Mouse (Mus musculus) CH12.LX (cell line): Measurements from ENCODE around the gene Herc6. TPM values are rescaled to one million over a fixed set of nuclear protein-coding genes. Genes with fewer than 3 reads are reported as not detected.

ENCODE experiments used
- DNase-seq: peaks from one replicate; pipeline ENCODE4 v3.0.0-alpha.2; 2013; ENCODE audit errors: extremely low read depth
- H3K27ac ChIP-seq: 2 replicates; pipeline ENCODE4 v1.5.1; 2012; ENCODE audit warnings: low read depth, mild to moderate bottlenecking, control low read depth, moderate library complexity; ENCODE audit not compliant: insufficient read depth
- H3K27me3 ChIP-seq: replicated peaks from 2 replicates; pipeline ENCODE3; 2012; ENCODE audit warnings: inconsistent platforms
- H3K36me3 ChIP-seq, 2 experiments: replicated peaks in 1 of 2; 2 replicates each; pipeline versions ENCODE3 to v1.6.1; 2012; ENCODE audit warnings: inconsistent platforms in 1 of 2, low read length in 1 of 2, mild to moderate bottlenecking in 1 of 2, mixed read lengths in 1 of 2, moderate library complexity in 1 of 2; ENCODE audit not compliant: control insufficient read depth in 1 of 2, insufficient read depth in 1 of 2
- H3K4me1 ChIP-seq, 2 experiments: 2 replicates each; pipeline ENCODE4 v1.6.1; 2012; ENCODE audit warnings: inconsistent platforms in 1 of 2, moderate library complexity in 1 of 2; ENCODE audit not compliant: insufficient read depth in 2 of 2, control insufficient read depth in 1 of 2
- H3K4me2 ChIP-seq: 2 replicates; pipeline ENCODE4 v1.6.1; 2012; ENCODE audit warnings: low read depth, mild to moderate bottlenecking, control low read depth; ENCODE audit not compliant: poor library complexity, insufficient read depth, severe bottlenecking
- H3K4me3 ChIP-seq, 3 experiments: fragments of 150-350 bp in 1 of 3; sonication (generic) in 1 of 3; replicated peaks in 1 of 3; 2 replicates each; pipeline versions ENCODE3 to v1.5.1; 2011 to 2012; ENCODE audit warnings: low read depth in 2 of 3, low read length in 2 of 3, mild to moderate bottlenecking in 2 of 3, moderate library complexity in 2 of 3, control low read depth in 1 of 3, improper control_type of control experiment in 1 of 3, inconsistent platforms in 1 of 3, mixed read lengths in 1 of 3; ENCODE audit not compliant: poor library complexity in 1 of 3
- H3K79me2 ChIP-seq: replicated peaks from 2 replicates; pipeline ENCODE4 v1.6.1; 2012; ENCODE audit warnings: mild to moderate bottlenecking, moderate library complexity; ENCODE audit not compliant: control insufficient read depth, poor library complexity, insufficient read depth, severe bottlenecking; ENCODE audit errors: extremely low read depth
- H3K9ac ChIP-seq: 2 replicates; pipeline ENCODE4 v1.6.1; 2012; ENCODE audit warnings: low read depth, mild to moderate bottlenecking, control low read depth, moderate library complexity; ENCODE audit not compliant: insufficient read depth
- H3K9me3 ChIP-seq: replicated peaks from 2 replicates; pipeline ENCODE3; 2012; ENCODE audit warnings: low read length, inconsistent platforms, mixed read lengths
- CHD1 ChIP-seq: IDR thresholded peaks from 2 replicates; pipeline ENCODE4 v1.6.1; 2012; ENCODE audit warnings: low read depth, low read length, improper control_type of control experiment, inconsistent platforms
- CTCF ChIP-seq, 2 experiments: IDR thresholded peaks in 1 of 2; conservative IDR thresholded peaks in 1 of 2; 2 replicates each; pipeline ENCODE4 v1.5.1; 2011 to 2012; ENCODE audit warnings: low read depth in 2 of 2, low read length in 2 of 2, improper control_type of control experiment in 1 of 2, inconsistent platforms in 1 of 2, mild to moderate bottlenecking in 1 of 2, moderate library complexity in 1 of 2
- ETS1 ChIP-seq: conservative IDR thresholded peaks from 2 replicates; pipeline ENCODE4 v1.6.1; 2012; ENCODE audit warnings: low read depth, mild to moderate bottlenecking, inconsistent platforms, low read length, improper control_type of control experiment, moderate library complexity
- GABPA ChIP-seq: IDR thresholded peaks from 2 replicates; pipeline ENCODE4 v1.6.1; 2012; ENCODE audit warnings: low read depth, low read length, improper control_type of control experiment, inconsistent platforms; ENCODE audit not compliant: insufficient replicate concordance
- HCFC1 ChIP-seq: IDR thresholded peaks from 2 replicates; pipeline ENCODE4 v1.6.1; 2012; ENCODE audit warnings: low read depth, mild to moderate bottlenecking, inconsistent platforms, low read length, improper control_type of control experiment
- IRF4 ChIP-seq: IDR thresholded peaks from 2 replicates; pipeline ENCODE4 v1.6.1; 2014; ENCODE audit warnings: low read depth, mild to moderate bottlenecking, inconsistent platforms, low read length, improper control_type of control experiment
- JUN ChIP-seq: IDR thresholded peaks from 2 replicates; pipeline ENCODE4 v1.6.1; 2011; ENCODE audit warnings: low read depth, mild to moderate bottlenecking, low read length, improper control_type of control experiment, moderate library complexity; ENCODE audit not compliant: insufficient read depth
- MAX ChIP-seq: IDR thresholded peaks from 2 replicates; pipeline ENCODE4 v1.6.1; 2011; ENCODE audit warnings: low read length, improper control_type of control experiment
- MEF2A ChIP-seq: IDR thresholded peaks from 2 replicates; pipeline ENCODE4 v1.6.1; 2014; ENCODE audit warnings: low read depth, mild to moderate bottlenecking, inconsistent platforms, low read length, improper control_type of control experiment, borderline replicate concordance
- MYC ChIP-seq: IDR thresholded peaks from 2 replicates; pipeline ENCODE4 v1.6.1; 2011; ENCODE audit warnings: low read depth, mild to moderate bottlenecking, improper control_type of control experiment, low read length
- NRF1 ChIP-seq: IDR thresholded peaks from 2 replicates; pipeline ENCODE4 v1.6.1; 2014; ENCODE audit warnings: low read depth, mild to moderate bottlenecking, inconsistent platforms, low read length, improper control_type of control experiment, moderate library complexity
- PAX5 ChIP-seq: IDR thresholded peaks from 2 replicates; pipeline ENCODE4 v1.6.1; 2012; ENCODE audit warnings: low read length, inconsistent platforms, mixed read lengths
- POLR2AphosphoS2 ChIP-seq: IDR thresholded peaks from 2 replicates; pipeline ENCODE4 v1.6.1; 2011; ENCODE audit warnings: low read depth, low read length, improper control_type of control experiment
- RAD21 ChIP-seq: IDR thresholded peaks from 2 replicates; pipeline ENCODE4 v1.6.1; 2011; ENCODE audit warnings: low read depth, mild to moderate bottlenecking, low read length, improper control_type of control experiment, moderate library complexity
- SIN3A ChIP-seq: IDR thresholded peaks from 2 replicates; pipeline ENCODE4 v1.6.1; 2012; ENCODE audit warnings: low read length, improper control_type of control experiment, inconsistent platforms
- SMC3 ChIP-seq: IDR thresholded peaks from 2 replicates; pipeline ENCODE4 v1.6.1; 2011; ENCODE audit warnings: low read depth, low read length, improper control_type of control experiment
- USF2 ChIP-seq: conservative IDR thresholded peaks from 2 replicates; pipeline ENCODE4 v1.6.1; 2011; ENCODE audit warnings: low read depth, low read length, improper control_type of control experiment
- ZC3H11A ChIP-seq: IDR thresholded peaks from 2 replicates; pipeline ENCODE4 v1.6.1; 2012; ENCODE audit warnings: low read depth, mild to moderate bottlenecking, inconsistent platforms, low read length, improper control_type of control experiment
- ZKSCAN1 ChIP-seq: IDR thresholded peaks from 2 replicates; pipeline ENCODE4 v1.6.1; 2012; ENCODE audit warnings: low read depth, inconsistent platforms, low read length, improper control_type of control experiment, borderline replicate concordance
- ZMIZ1 ChIP-seq: IDR thresholded peaks from 2 replicates; pipeline ENCODE4 v1.6.1; 2012; ENCODE audit warnings: low read depth, mild to moderate bottlenecking, inconsistent platforms, low read length, improper control_type of control experiment
- ZNF384 ChIP-seq: IDR thresholded peaks from 2 replicates; pipeline ENCODE4 v1.6.1; 2012; ENCODE audit warnings: low read depth, low read length, improper control_type of control experiment, inconsistent platforms
- dilution Hi-C: fragments of 300-500 bp; cut with MboI; formaldehyde crosslinking; loops from 2 replicates; pipeline ENCODE4 v1.14.3; 2020; ENCODE audit warnings: low sequenced_read_pairs; ENCODE audit not compliant: extremely low pct_unique_long_range_greater_than_20kb, extremely low pct_ligation_motif_present
- in situ Hi-C: fragments of 300-500 bp; cut with MboI; formaldehyde crosslinking; loops from 3 replicates; pipeline ENCODE4 v1.14.3; 2019; ENCODE audit warnings: low sequenced_read_pairs, low pct_ligation_motif_present, low pct_unique_long_range_greater_than_20kb, mixed read lengths
- polyA plus RNA-seq: library from polyadenylated mRNA; unstranded; fragments of >175 nt; gene quantifications from 2 replicates; pipeline ENCODE4 v1.2.1, GENCODE M21; 2012; ENCODE audit warnings: low read depth; ENCODE audit not compliant: insufficient read length
- total RNA-seq, 2 experiments: library from RNA; depleted of rRNA; stranded (reverse); fragments of 300-350 nt in 1 of 2; fragments of >200 nt in 1 of 2; gene quantifications; 2 replicates each; pipeline ENCODE4 v1.2.3; 2012 to 2014

The Herc6 gene
- total and polyA plus RNA-seq, 3 experiments: 9.0 to 18.9 (median 14.4) TPM

DNA sequence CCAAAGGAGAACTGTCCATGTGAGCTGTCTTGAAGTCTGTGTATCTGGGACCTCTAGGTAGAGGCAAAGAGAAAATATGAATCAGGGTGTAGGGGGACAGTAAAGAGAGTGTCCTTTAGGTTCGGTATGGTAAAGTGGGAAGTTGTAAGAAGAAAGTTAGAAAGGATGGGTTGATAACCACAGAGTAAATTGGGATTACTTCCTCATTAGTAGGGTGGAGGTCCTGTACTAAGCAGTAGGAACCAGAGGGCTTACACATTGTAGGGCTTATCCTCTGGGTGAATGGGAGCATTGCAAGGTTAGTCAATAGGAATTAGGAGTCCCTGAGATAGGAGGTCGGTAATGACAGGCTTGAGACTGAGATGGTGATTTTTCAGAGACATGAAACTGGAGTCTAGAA, 13.2 kb upstream of the Herc6 start:
- TF ChIP-seq ETS1 (no peak), USF2 (no peak), ZMIZ1 (no peak), MYC (no peak), CTCF (conservative IDR thresholded peaks at IDR 0.05 in 1 of 2, IDR thresholded peaks at IDR 0.05 in 1 of 2; ENCODE audit: low read depth in 2 of 2, low read length in 2 of 2) (no peak), MEF2A (no peak), ZKSCAN1 (no peak), GABPA (no peak), SIN3A (no peak), PAX5 (no peak), CHD1 (no peak), NRF1 (no peak), MAX (no peak), ZC3H11A (no peak), HCFC1 (no peak), IRF4 (no peak), POLR2AphosphoS2 (no peak), RAD21 (no peak)
- Histone ChIP-seq H3K27me3 (no peaks in the 10 kb centered on the region), H3K27ac (no peak overlapping the region), H3K9ac (no peak overlapping the region), H3K79me2 (no peaks in the 10 kb centered on the region), H3K9me3 (no peaks in the 10 kb centered on the region), H3K36me3 (no peaks in the 10 kb centered on the region), H3K4me3 (no peak overlapping the region), H3K4me1 (peaks cover 2 to 3% of the 10 kb centered on the region in 2 experiments; a peak in 1 of 4 replicates), H3K4me2 (no peak overlapping the region)
- dilution Hi-C loops (no loop called here), in situ Hi-C loops (loop anchor here (10.0 to 25.0 kb wide), 3 partner anchors 155 to 763 kb away; partner anchors contain the start of genes Vmn1r19 and Vmn1r21)
- no peak for DNase-seq

DNA sequence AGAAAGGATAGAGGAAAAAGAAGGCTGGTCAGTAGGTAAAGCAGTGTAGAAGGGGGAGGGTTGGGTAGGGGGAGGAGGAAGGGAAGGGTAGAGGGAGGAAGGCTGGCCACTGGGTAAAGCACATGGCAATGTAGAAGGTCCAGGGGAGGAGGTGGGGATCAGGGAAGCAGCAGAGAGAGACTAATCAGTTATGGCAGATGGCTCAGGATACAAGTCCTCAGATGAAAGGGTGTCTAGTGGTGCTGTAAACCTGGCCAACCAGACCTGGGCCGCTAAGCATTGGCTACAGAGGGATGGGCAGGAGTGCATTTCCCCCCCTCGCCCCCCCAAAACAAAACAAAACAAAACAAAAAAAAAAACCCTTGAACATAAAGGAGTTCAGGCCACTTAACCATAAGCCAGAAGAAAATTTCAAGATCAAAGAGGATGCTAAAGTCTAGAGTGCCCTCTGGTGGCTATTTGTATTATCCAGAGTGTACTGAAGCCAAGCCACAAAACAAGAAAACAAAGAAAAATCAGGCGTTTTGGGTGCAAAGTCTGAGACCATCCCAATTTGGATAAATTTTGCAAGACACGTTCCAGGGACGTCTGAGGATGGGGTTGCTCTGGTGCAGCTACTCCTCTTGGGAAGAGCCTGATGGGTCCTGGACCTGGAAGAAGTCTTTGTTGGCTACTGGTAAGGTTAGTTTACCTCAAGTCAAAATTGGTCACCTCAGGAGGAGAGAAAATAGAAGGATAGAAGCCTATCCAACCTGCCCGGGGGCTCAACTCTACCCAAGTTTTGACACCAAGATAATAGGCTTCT, 10.4 kb upstream of the Herc6 start:
- Histone ChIP-seq H3K27ac (no peak overlapping the region), H3K9ac (no peak overlapping the region)
- in situ Hi-C loops: loop anchor here (25.0 kb wide), 2 partner anchors 158 to 292 kb away; partner anchors contain the start of genes Vmn1r19 and Vmn1r21

More for the DNA sequence above, 10.4 kb upstream of the Herc6 start:
- dilution Hi-C loops: no loop called here
- H3K9me3 ChIP-seq: no peaks in the 10 kb centered on the region
- H3K27me3 ChIP-seq: no peaks in the 10 kb centered on the region
- peak; percentile 36; the same call in 1 of the 2 replicates for TF ChIP-seq ZNF384
- peak; percentile 94 for TF ChIP-seq SMC3
- TF ChIP-seq RAD21: peak; percentile 90
- peak; percentile 78 for TF ChIP-seq ZC3H11A
- peak; percentile 34 to 87; a peak in 3 of 4 replicates for TF ChIP-seq CTCF (conservative IDR thresholded peaks at IDR 0.05 in 1 of 2, IDR thresholded peaks at IDR 0.05 in 1 of 2; ENCODE audit: low read depth in 2 of 2, low read length in 2 of 2)
- TF ChIP-seq JUN: no peak
- no peak overlapping the region for H3K4me2 ChIP-seq
- H3K4me1 ChIP-seq: peaks cover 2 to 3% of the 10 kb centered on the region in 2 experiments; a peak in 1 of 4 replicates
- H3K79me2 ChIP-seq: no peaks in the 10 kb centered on the region
- no peaks in the 10 kb centered on the region for H3K36me3 ChIP-seq
- H3K4me3 ChIP-seq: no peak overlapping the region
- DNase-seq: peak; percentile 72
